Mouse (Mus musculus) bone marrow macrophage, adult 2 months (primary cell): ENCODE measurements at regions not wholly inside any gene's neighbourhood (a gene's known extent, or its start where the extent isn't known, plus 50 kb on each side); places are given as distances from the start of the nearest gene placed in this dataset.

Experiments used
- H3K27ac ChIP-seq: 2 replicates; pipeline ENCODE4 v1.5.1; 2012; ENCODE audit warnings: low read depth, low read length; ENCODE audit not compliant: insufficient read depth
- H3K4me1 ChIP-seq: 2 replicates; pipeline ENCODE4 v1.6.1; 2012; ENCODE audit warnings: low read length; ENCODE audit not compliant: control insufficient read depth, insufficient read depth
- H3K4me3 ChIP-seq: 2 replicates; pipeline ENCODE4 v1.5.1; 2012; ENCODE audit warnings: mild to moderate bottlenecking, low read length, moderate library complexity; ENCODE audit not compliant: insufficient read depth
- CTCF ChIP-seq: IDR thresholded peaks from 2 replicates; pipeline ENCODE4 v1.5.1; 2012; ENCODE audit warnings: low read depth, mild to moderate bottlenecking, low read length, moderate library complexity
- POLR2A ChIP-seq: IDR thresholded peaks from 2 replicates; pipeline ENCODE4 v1.6.1; 2012; ENCODE audit warnings: mild to moderate bottlenecking, low read depth, low read length, borderline replicate concordance

GRCm38 (mm10) chr2:51073040-51073594, 75.8 kb downstream of the Rnd3 start:
- TF ChIP-seq POLR2A (no peak), CTCF (no peak)
- Histone ChIP-seq H3K27ac (no peak overlapping the region), H3K4me1 (peaks cover 5% of the 10 kb centered on the region), H3K4me3 (no peak overlapping the region)

GRCm38 (mm10) chr2:51072346-51072885, 76.5 kb downstream of the Rnd3 start:
- TF ChIP-seq CTCF (no peak), POLR2A (no peak)
- Histone ChIP-seq H3K27ac (no peak overlapping the region), H3K4me1 (peaks cover 5% of the 10 kb centered on the region), H3K4me3 (no peak overlapping the region)

GRCm38 (mm10) chr2:51070902-51071301, 78.0 kb downstream of the Rnd3 start:
- no peak for TF ChIP-seq POLR2A
- no peak for TF ChIP-seq CTCF
- Histone ChIP-seq H3K27ac (no peak overlapping the region), H3K4me3 (no peak overlapping the region), H3K4me1 (peaks cover 5% of the 10 kb centered on the region)

- Histone ChIP-seq H3K4me1 (no peaks in the 10 kb centered on the region), H3K27ac (no peak overlapping the region), H3K4me3 (no peak overlapping the region)
- TF ChIP-seq CTCF (no peak), POLR2A (no peak)
Measured at GRCm38 (mm10) chr2:51066423-51066831, 82.5 kb downstream of the Rnd3 start.

- H3K4me1 ChIP-seq: no peaks in the 10 kb centered on the region
- H3K4me3 ChIP-seq: no peak overlapping the region
- no peak overlapping the region for H3K27ac ChIP-seq
- no peak for TF ChIP-seq CTCF
- TF ChIP-seq POLR2A: no peak
Measured at GRCm38 (mm10) chr2:51065821-51066220, 83.1 kb downstream of the Rnd3 start.

GRCm38 (mm10) chr2:51064821-51065220, 84.1 kb downstream of the Rnd3 start:
- no peak for TF ChIP-seq POLR2A
- no peak for TF ChIP-seq CTCF
- Histone ChIP-seq H3K4me3 (no peak overlapping the region), H3K27ac (no peak overlapping the region), H3K4me1 (no peaks in the 10 kb centered on the region)

GRCm38 (mm10) chr2:51062049-51062448, 86.9 kb downstream of the Rnd3 start:
- Histone ChIP-seq H3K27ac (no peak overlapping the region), H3K4me3 (no peak overlapping the region), H3K4me1 (no peaks in the 10 kb centered on the region)
- TF ChIP-seq CTCF (no peak), POLR2A (no peak)

- no peak for TF ChIP-seq CTCF
- no peak for TF ChIP-seq POLR2A
- Histone ChIP-seq H3K27ac (no peak overlapping the region), H3K4me3 (no peak overlapping the region), H3K4me1 (no peaks in the 10 kb centered on the region)
Measured at GRCm38 (mm10) chr2:51058158-51058557, 90.8 kb downstream of the Rnd3 start.

GRCm38 (mm10) chr2:51056141-51056731, 92.7 kb downstream of the Rnd3 start:
- TF ChIP-seq POLR2A: no peak
- TF ChIP-seq CTCF: no peak
- Histone ChIP-seq H3K4me3 (no peak overlapping the region), H3K27ac (no peak overlapping the region), H3K4me1 (no peaks in the 10 kb centered on the region)

- H3K4me3 ChIP-seq: no peak overlapping the region
Measured at GRCm38 (mm10) chr2:51055339-51055738, 93.6 kb downstream of the Rnd3 start.

More at GRCm38 (mm10) chr2:51055339-51055738, 93.6 kb downstream of the Rnd3 start:
- H3K4me1 ChIP-seq: no peaks in the 10 kb centered on the region
- TF ChIP-seq CTCF: no peak
- no peak for TF ChIP-seq POLR2A
- no peak overlapping the region for H3K27ac ChIP-seq
